Mouse (Mus musculus): ENCODE results near the gene H2-M10.3.
"Not testable (repeated sequence)": the region's sequence is repeated elsewhere in the genome, so short reads cannot be mapped to it uniquely, and the experiment has no call there.

Gene H2-M10.3

DNA sequence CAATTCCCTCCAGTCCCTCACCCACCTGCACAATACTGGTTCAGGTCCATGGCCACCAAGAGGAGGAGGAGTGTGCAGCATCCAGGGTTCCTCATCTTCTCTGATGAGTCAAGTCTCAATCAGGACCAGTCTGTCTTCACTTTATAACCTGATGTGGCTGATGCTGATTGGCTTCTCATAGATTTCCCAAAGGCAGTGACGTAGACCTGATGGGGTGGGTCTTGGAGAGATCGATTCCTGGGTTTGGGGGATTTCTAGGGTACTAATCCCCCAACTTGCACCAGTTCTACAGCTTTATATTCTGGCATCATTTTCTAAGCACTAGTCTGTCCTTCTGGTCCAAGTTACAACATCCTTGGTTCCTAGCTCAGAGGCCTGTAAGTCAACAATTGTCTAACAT is at the start of gene H2-M10.3:
TSS of gene H2-M10.3 (minus strand) at position 101 of the 400 bp plus-strand sequence.
- not testable (repeated sequence) for DNase-seq (ENCODE audit: low spot score in 2 of 2)

GRCm38 (mm10) chr17:36417416-36417815 is 49.2 kb upstream of the H2-M10.3 start:
- DNase-seq (ENCODE audit: low spot score in 2 of 2) = no peak

DNA sequence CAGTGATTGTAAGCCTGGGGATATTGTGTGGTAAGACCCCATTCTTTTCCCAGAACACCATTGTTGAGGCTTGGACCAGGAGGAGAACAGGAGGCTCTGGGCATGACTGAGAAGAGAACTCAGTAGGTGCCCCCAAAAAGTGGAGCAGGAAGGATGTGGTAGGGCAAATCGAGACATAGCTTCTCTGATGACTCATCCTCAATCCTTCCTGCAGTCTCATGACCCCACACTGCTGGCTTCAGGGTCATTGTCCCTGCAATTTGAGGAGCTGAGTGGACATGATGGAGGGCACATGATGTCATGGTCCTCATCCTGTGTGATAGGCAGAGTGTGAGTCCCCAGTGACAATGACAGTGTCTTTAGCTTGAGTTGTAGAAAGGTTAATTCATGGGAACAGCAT is 47.2 kb upstream of the H2-M10.3 start:
- no peak for DNase-seq (ENCODE audit: low spot score in 2 of 2)

DNA sequence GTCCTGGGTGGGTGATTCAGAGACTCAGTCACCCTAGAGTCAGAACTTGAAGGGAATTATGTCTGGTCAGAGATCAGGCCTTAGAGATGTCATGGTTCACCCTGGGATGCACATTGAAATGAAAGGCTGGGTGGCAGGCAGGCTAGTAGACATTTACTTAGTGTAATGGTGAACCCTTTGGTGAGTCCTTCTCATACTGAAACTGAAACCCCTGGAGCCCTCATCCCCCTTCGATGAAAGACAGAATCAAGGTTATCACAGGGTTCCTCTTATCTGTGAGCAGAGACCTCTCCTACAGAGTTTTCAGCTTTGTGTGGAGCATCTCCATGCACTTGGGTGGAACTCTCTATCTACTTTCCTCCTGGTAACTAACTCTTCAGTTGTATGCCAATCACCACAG is 46.1 kb upstream of the H2-M10.3 start:
- DNase-seq (ENCODE audit: low spot score in 2 of 2) = no peak

- DNase-seq (ENCODE audit: low spot score in 2 of 2) = no peak
These were observed 21.7 kb upstream of the H2-M10.3 start for GRCm38 (mm10) chr17:36389907-36390306.

GRCm38 (mm10) chr17:36362404-36362803 is 5.8 kb downstream of the H2-M10.3 start:
- not testable (repeated sequence) for DNase-seq (ENCODE audit: low spot score in 2 of 2)

DNA sequence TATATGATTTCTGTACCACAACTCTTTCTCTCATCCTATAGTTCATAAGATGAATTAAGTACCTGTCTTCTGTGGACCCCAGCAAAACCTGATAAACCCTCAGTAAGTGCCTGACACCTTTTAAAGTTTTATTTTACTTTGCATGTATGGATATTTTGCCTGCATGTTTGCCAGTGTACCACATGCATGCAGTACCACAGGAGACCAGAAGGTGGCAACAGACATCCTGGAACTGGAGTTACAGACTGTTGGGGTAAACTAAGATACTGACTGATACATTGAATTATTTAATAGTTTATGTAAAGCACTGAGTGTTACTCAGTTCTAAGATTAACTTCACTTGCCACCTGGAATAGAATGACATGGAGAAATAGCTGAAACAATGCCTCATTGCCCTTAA is 10.7 kb downstream of the H2-M10.3 start:
- peak in 1 of 2 experiments; percentile 45 for DNase-seq (ENCODE audit: low spot score in 2 of 2)

DNA sequence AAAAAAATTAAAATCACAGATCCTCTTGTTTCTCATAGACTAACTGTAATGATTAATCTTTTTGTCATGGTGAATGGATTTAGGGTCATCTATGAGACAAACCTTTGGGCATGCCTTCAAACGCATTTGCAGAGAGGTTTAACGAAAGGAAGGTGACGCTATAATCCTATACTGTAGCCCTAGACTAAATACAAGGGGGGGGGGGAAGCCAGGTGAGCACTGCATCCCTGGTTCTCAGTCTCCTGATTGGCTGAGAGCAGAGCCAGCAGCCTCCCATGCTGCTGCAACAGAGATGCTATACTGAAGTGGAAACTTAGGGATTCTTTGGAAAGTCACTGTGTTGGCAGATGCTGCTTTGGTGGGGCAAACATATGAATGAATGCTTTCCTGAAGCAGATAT is 12.5 kb downstream of the H2-M10.3 start:
- no peak for DNase-seq (ENCODE audit: low spot score in 2 of 2)

DNA sequence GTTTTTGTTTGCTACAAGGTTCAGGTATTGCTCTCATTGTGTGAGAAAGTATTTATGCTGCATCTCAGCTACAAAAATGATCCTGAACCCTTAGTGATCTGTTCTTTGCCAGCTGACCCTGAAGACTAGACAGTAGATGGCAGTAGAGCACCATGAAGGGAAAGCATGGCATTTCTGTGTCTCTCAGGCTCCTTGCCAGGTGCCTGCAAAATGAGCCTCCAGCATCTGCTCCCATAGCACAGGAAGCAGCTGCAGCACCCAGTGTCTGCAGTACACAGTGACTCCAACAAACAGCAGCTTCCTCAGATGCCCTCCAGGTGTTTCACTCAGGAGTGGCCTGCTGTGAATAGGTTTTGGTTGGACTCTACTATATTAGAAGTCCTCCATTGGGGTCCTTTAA is 12.9 kb downstream of the H2-M10.3 start:
- DNase-seq (ENCODE audit: low spot score in 2 of 2) = peak in 1 of 2 experiments; percentile 19

DNA sequence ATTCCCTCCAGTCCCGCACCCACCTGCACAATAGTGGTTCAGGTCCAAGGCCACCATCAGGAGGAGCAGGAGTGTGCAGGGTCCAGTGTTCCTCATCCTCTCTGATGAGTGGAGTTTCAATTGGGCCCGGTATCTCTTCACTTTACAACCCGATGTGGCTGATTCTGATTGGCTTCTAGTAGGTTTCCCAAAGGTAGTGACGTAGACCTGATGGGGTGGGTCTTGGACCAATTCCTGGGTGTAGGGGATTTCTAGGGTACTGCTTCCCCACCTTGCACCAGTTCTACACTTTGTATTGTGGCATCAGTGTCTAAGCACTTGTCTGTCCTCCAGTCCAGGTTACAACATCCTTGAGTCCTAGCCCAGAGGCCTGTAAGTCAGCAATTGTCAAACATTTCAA is 42.2 kb downstream of the H2-M10.3 start, which contains the start of gene H2-M10.1:
TSS of gene H2-M10.1 (minus strand) at position 101 of the 400 bp plus-strand sequence.
- DNase-seq (ENCODE audit: low spot score in 2 of 2) = no peak

GRCm38 (mm10) chr17:36315689-36316253 is 52.4 kb downstream of the H2-M10.3 start:
- no peak for DNase-seq (ENCODE audit: low spot score in 2 of 2)

GRCm38 (mm10) chr17:36315041-36315688 is 53.1 kb downstream of the H2-M10.3 start:
- DNase-seq (ENCODE audit: low spot score in 2 of 2) = peak; percentile 20 to 47

All from spleen, postnatal 10 days (tissue).